Mouse (Mus musculus): Measurements from ENCODE around the gene Olfr105-ps.

Gene Olfr105-ps

DNA sequence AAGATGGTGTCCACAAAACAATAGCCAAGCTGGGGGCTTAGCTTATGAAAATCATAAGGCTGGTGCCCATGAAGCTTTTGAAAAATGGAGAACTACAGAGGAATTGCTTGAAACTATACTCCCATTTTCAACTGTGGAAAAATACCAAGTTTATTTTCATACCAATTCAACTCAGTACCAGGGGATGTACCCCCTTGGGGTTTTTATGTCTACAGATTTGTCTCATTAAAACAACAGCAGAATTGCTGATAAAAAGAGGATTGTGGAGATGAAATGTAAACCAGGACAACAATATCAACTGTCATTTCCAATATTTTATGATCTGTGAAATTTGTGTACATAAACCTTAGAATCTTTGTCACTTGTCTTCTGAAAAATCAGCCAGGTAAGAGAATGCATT, at the start of gene Olfr105-ps:
Gene Olfr105-ps (plus strand): TSS at position 301 of the 400 bp plus-strand sequence.
- DNase-seq = no peak

GRCm38 (mm10) chr17:37339598-37339997, 39.2 kb upstream of the Olfr105-ps start, which contains the start of gene Olfr103:
TSS of gene Olfr103 (minus strand) at chr17:37339698.
- no peak for DNase-seq

- no peak for DNase-seq
These were observed 19.6 kb upstream of the Olfr105-ps start, which contains the start of gene Olfr104-ps for GRCm38 (mm10) chr17:37359282-37359681. TSS of gene Olfr104-ps (plus strand) at chr17:37359582.

DNA sequence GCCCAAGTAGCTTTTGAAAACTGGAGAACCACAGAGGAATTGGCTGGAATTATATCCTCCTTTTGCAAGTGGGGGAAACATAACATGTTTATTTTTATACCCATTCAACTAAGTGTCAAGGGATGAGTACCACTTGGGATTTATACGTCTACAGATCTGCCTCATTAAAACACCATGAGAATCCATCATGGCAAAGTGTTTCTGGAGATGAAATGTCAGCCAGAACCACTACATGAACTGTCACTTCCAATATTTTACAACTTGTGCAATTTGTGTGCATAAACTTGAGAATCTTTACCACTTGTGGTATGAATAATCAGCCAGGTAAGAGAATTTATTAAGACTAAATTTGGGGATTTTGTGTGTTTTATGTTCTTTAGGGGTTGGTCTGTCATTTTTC, 11.3 kb downstream of the Olfr105-ps start, which contains the start of gene Olfr106-ps:
Gene Olfr106-ps (plus strand): TSS at position 301 of the 400 bp plus-strand sequence.
- no peak for DNase-seq

- no peak for DNase-seq
These were observed 20.1 kb downstream of the Olfr105-ps start, which contains the start of gene Olfr107 for GRCm38 (mm10) chr17:37398926-37399325. TSS of gene Olfr107 (plus strand) at chr17:37399226.

- no peak for DNase-seq
These were observed 34.5 kb downstream of the Olfr105-ps start for GRCm38 (mm10) chr17:37413380-37413779.

Data from liver (tissue).